Mouse (Mus musculus) liver, postnatal 0 days (tissue): ENCODE measurements around the gene Fbxw4.

Experiments used
- CTCF ChIP-seq: sonication (generic); IDR thresholded peaks from 2 replicates; pipeline ENCODE4 v1.5.1; 2016; ENCODE audit warnings: antibody characterized with exemption, low read depth
- EP300 ChIP-seq: IDR thresholded peaks from 2 replicates; pipeline ENCODE4 v1.6.1; 2016; ENCODE audit warnings: antibody characterized with exemption, low read depth, mild to moderate bottlenecking

DNA sequence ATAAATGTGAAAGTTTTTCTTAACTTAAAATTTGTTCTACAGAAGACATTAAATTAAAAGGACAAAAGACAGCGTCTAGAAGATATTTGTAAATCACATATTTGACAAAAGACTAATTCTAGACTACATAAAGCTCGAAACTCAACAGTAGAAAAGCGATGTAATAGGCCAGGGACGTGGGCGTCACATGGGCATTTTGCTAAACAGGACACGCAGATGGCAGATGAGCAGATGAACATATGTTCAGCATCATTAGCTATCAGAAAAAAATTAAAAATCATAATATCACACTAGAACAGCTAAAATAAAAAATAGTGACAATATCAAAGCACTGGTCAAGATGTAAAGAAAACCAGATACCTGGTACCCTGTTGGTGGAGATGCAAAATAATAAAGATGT, 70.4 kb downstream of the Fbxw4 start:
- TF ChIP-seq CTCF (no peak), EP300 (no peak)
